ENCODE assay signal across 13 mouse cellular contexts in genomic region chr2:137271575-137272180, GRCm38 (mm10).
A peak's percentile ranks its signal among the peaks of the same experiment; 100 is the strongest.
DNase-seq lines count a peak whose midpoint lies in the region; ATAC-seq and TF ChIP-seq lines count a peak whose summit lies in the region.
"Had no signal": no experiment of that assay in that cellular context is flagged by ENCODE, and none has a peak within 500 bp of the region (broad histone marks: within the 10 kb centered on the region; RNA-seq: fewer than 3 reads in every experiment).

No protein-coding gene starts in this region.

- ATAC-seq in kidney, embryonic 15.5 days (replicated peaks; ENCODE audit: low FRiP score), result 0 out of 2 replicates have a peak, but pooled peaks have one; percentile 56
- ATAC-seq in lung, embryonic 16.5 days (ENCODE audit: low read depth), result peak; percentile 71; the same call in 1 of the 2 replicates
- no peak for ATAC-seq in lung, postnatal 0 days
- no peak for ATAC-seq in hindbrain, postnatal 0 days
- ATAC-seq: midbrain, embryonic 16.5 days had no signal

- no peaks in the 10 kb centered on the region for H3K36me3 ChIP-seq in kidney, embryonic 15.5 days
- no peaks in the 10 kb centered on the region for H3K36me3 ChIP-seq in lung, embryonic 16.5 days (ENCODE audit: control insufficient read depth, insufficient read depth, low read length)
- H3K36me3 ChIP-seq in lung, postnatal 0 days (ENCODE audit: insufficient read depth, low read length), result no peaks in the 10 kb centered on the region
- H3K36me3 ChIP-seq in hindbrain, postnatal 0 days (ENCODE audit: insufficient read depth, low read length), result no peaks in the 10 kb centered on the region
- H3K36me3 ChIP-seq: liver, embryonic 13.5 days had no signal

- H3K4me3 ChIP-seq in kidney, embryonic 15.5 days (replicated peaks), result no peak overlapping the region
- no peak overlapping the region for H3K4me3 ChIP-seq in lung, embryonic 16.5 days (ENCODE audit: low read length)
- no peak overlapping the region for H3K4me3 ChIP-seq in lung, postnatal 0 days (ENCODE audit: low read depth, low read length)
- no peak overlapping the region for H3K4me3 ChIP-seq in hindbrain, postnatal 0 days (ENCODE audit: low read length)
- H3K4me3 ChIP-seq: liver, embryonic 13.5 days had no signal

- H3K4me2 ChIP-seq in kidney, embryonic 15.5 days, result no peak overlapping the region
- H3K4me2 ChIP-seq in lung, embryonic 16.5 days (ENCODE audit: low read depth, low read length), result no peak overlapping the region
- H3K4me2 ChIP-seq in lung, postnatal 0 days (replicated peaks; ENCODE audit: low read depth, low read length), result no peak overlapping the region
- H3K4me2 ChIP-seq in hindbrain, postnatal 0 days (ENCODE audit: low read depth, low read length), result no peak overlapping the region
- H3K4me2 ChIP-seq: liver, embryonic 13.5 days had no signal

- no peaks in the 10 kb centered on the region for H3K27me3 ChIP-seq in kidney, embryonic 15.5 days
- no peaks in the 10 kb centered on the region for H3K27me3 ChIP-seq in lung, embryonic 16.5 days (ENCODE audit: control insufficient read depth, insufficient read depth, low read depth, low read length)
- H3K27me3 ChIP-seq in lung, postnatal 0 days (replicated peaks; ENCODE audit: insufficient read depth, low read length), result no peaks in the 10 kb centered on the region
- H3K27me3 ChIP-seq in hindbrain, postnatal 0 days (ENCODE audit: insufficient read depth, low read length), result no peaks in the 10 kb centered on the region
- H3K27me3 ChIP-seq: liver, embryonic 13.5 days had no signal

- H3K27ac ChIP-seq in kidney, embryonic 15.5 days, result no peak overlapping the region
- no peak overlapping the region for H3K27ac ChIP-seq in lung, embryonic 16.5 days (ENCODE audit: low read length)
- no peak overlapping the region for H3K27ac ChIP-seq in lung, postnatal 0 days (ENCODE audit: low read length)
- no peak overlapping the region for H3K27ac ChIP-seq in hindbrain, postnatal 0 days
- H3K27ac ChIP-seq: liver, embryonic 13.5 days; macrophage had no signal

- no peak for TF ChIP-seq EP300 in lung, postnatal 0 days (IDR thresholded peaks at IDR 0.05)

- no peaks in the 10 kb centered on the region for H3K9me3 ChIP-seq in kidney, embryonic 15.5 days (replicated peaks)
- no peaks in the 10 kb centered on the region for H3K9me3 ChIP-seq in lung, embryonic 16.5 days (ENCODE audit: control insufficient read depth, low read length)
- no peaks in the 10 kb centered on the region for H3K9me3 ChIP-seq in lung, postnatal 0 days (ENCODE audit: low read length)
- H3K9me3 ChIP-seq in hindbrain, postnatal 0 days (ENCODE audit: low read length), result no peaks in the 10 kb centered on the region
- H3K9me3 ChIP-seq: liver, embryonic 13.5 days had no signal

- TF ChIP-seq CTCF in lung, postnatal 0 days (IDR thresholded peaks at IDR 0.05), result no peak
- no peak for TF ChIP-seq CTCF in hindbrain, postnatal 0 days (IDR thresholded peaks at IDR 0.05; ENCODE audit: low read depth)

- 54% methylated on average over 5 of the region's 5 CpGs for WGBS in kidney, embryonic 15.5 days
- 43% methylated on average over 5 of the region's 5 CpGs for WGBS in lung, embryonic 16.5 days
- 40% methylated on average over 5 of the region's 5 CpGs for WGBS in lung, postnatal 0 days
- WGBS in hindbrain, postnatal 0 days, result 66% methylated on average over 5 of the region's 5 CpGs

- DNase-seq in embryo, embryonic 10 days (ENCODE audit: low spot score), result peak; percentile 5
- DNase-seq in embryo, embryonic 9.5 days (ENCODE audit: extremely low spot score), result no peak
- no peak for DNase-seq in kidney, adult 8-10 months
- DNase-seq in lung, postnatal 0 days (ENCODE audit: low spot score), result no peak
- no peak for DNase-seq in hindbrain, postnatal 0 days (ENCODE audit: low spot score)
- no peak for DNase-seq in spleen, postnatal 10 days (ENCODE audit: low spot score in 2 of 2)
- DNase-seq: cerebellum, adult 18-20 months; liver, embryonic 13.5 days; right cerebral cortex, postnatal 25 days had no signal

- H3K9ac ChIP-seq in kidney, embryonic 15.5 days, result no peak overlapping the region
- no peak overlapping the region for H3K9ac ChIP-seq in lung, embryonic 16.5 days (ENCODE audit: low read length)
- H3K9ac ChIP-seq in lung, postnatal 0 days (replicated peaks; ENCODE audit: low read depth), result no peak overlapping the region
- H3K9ac ChIP-seq in hindbrain, postnatal 0 days (replicated peaks; ENCODE audit: low read length), result no peak overlapping the region
- H3K9ac ChIP-seq: liver, embryonic 13.5 days had no signal

- no peaks in the 10 kb centered on the region for H3K4me1 ChIP-seq in kidney, embryonic 15.5 days
- H3K4me1 ChIP-seq in lung, embryonic 16.5 days (replicated peaks; ENCODE audit: control insufficient read depth, insufficient read depth, low read length), result peaks cover 4% of the 10 kb centered on the region
- no peaks in the 10 kb centered on the region for H3K4me1 ChIP-seq in lung, postnatal 0 days (ENCODE audit: insufficient read depth, low read depth, low read length)
- no peaks in the 10 kb centered on the region for H3K4me1 ChIP-seq in hindbrain, postnatal 0 days (ENCODE audit: insufficient read depth, low read length)
- H3K4me1 ChIP-seq: liver, embryonic 13.5 days had no signal

Comparison
In these comparisons a context has a peak if more than half of its experiments do, and no peak if none do; other contexts are left out.
1. ATAC-seq: peak in kidney, embryonic 15.5 days (single experiment) and lung, embryonic 16.5 days (single experiment); none in lung, postnatal 0 days (single experiment) and hindbrain, postnatal 0 days (single experiment).